15 mouse cellular contexts compared by ENCODE assay signal in the genomic region with DNA sequence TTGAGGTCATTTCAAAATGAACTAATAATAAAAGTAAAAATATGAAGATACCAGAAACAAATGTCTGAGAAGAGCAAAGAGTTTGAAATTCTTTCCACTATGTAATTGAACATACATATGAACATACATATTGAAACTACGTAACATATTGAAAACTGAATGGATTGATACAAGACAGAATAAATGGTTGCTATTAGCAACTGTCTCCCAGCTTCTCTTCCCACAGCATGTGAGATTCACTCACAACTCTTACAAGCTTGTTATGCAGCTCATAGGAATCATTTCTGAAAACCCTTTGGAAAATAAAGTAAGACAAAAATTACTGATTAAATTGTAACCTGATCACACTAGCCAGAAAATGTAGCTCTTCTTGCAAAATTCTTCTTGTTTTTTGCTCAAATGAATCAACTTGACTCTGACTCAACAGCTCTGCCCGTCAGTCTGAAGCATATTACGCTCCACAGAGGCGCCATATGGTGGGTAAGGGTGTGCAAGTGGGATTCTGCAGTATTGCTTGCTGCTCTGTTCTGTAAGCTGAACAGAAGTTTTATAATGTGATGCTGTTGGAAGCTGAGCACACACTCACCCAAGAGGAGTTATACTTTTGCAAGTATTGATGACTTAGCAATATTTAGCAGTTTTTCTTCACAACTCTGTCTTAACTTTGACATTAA.
DNase-seq lines count a peak whose midpoint lies in the region; ATAC-seq and TF ChIP-seq lines count a peak whose summit lies in the region.
"Had no signal": no experiment of that assay in that cellular context is flagged by ENCODE, and none has a peak within 500 bp of the region (broad histone marks: within the 10 kb centered on the region; RNA-seq: fewer than 3 reads in every experiment).

No protein-coding gene starts in this region.

- TF ChIP-seq CTCF in CH12.LX (conservative IDR thresholded peaks at IDR 0.05 in 1 of 2, IDR thresholded peaks at IDR 0.05 in 1 of 2; ENCODE audit: low read depth in 2 of 2, low read length in 2 of 2) = no peak

- intact Hi-C loops in left cerebral cortex, postnatal 14 days (cut with DNase I) = no loop called here

- no peak overlapping the region for H3K27ac ChIP-seq in CH12.LX (ENCODE audit: insufficient read depth, low read depth)
- H3K27ac ChIP-seq in intestine, embryonic 15.5 days = no peak overlapping the region
- H3K27ac ChIP-seq: embryonic facial prominence, embryonic 13.5 days had no signal

- no peak overlapping the region for H3K4me3 ChIP-seq in CH12.LX (replicated peaks in 1 of 3; ENCODE audit: low read depth in 2 of 3, low read length in 2 of 3, poor library complexity in 1 of 3)
- H3K4me3 ChIP-seq in intestine, embryonic 15.5 days (replicated peaks) = no peak overlapping the region
- H3K4me3 ChIP-seq: embryonic facial prominence, embryonic 13.5 days; myocyte had no signal

- in situ Hi-C loops in CH12.LX (cut with MboI; ENCODE audit: low pct_ligation_motif_present, low pct_unique_long_range_greater_than_20kb, low sequenced_read_pairs) = no loop called here

- H3K79me2 ChIP-seq in CH12.LX (replicated peaks; ENCODE audit: control insufficient read depth, extremely low read depth, insufficient read depth, poor library complexity, severe bottlenecking) = no peaks in the 10 kb centered on the region

- no peaks in the 10 kb centered on the region for H3K9me3 ChIP-seq in CH12.LX (replicated peaks; ENCODE audit: low read length)
- H3K9me3 ChIP-seq in intestine, embryonic 15.5 days = no peaks in the 10 kb centered on the region
- H3K9me3 ChIP-seq: embryonic facial prominence, embryonic 13.5 days had no signal

- dilution Hi-C loops in CH12.LX (cut with MboI; ENCODE audit: extremely low pct_ligation_motif_present, extremely low pct_unique_long_range_greater_than_20kb, low sequenced_read_pairs) = no loop called here

- H3K4me2 ChIP-seq in CH12.LX (ENCODE audit: insufficient read depth, low read depth, poor library complexity, severe bottlenecking) = no peak overlapping the region
- no peak overlapping the region for H3K4me2 ChIP-seq in intestine, embryonic 15.5 days (replicated peaks)
- H3K4me2 ChIP-seq: embryonic facial prominence, embryonic 13.5 days had no signal

- DNase-seq in CH12.LX (ENCODE audit: extremely low read depth) = no peak
- DNase-seq in brain, embryonic 18.5 days (ENCODE audit: low read depth, low spot score) = peak; percentile 55
- peak; percentile 61 for DNase-seq in layer of hippocampus, adult 9-10 months (ENCODE audit: low spot score)
- peak; percentile 33 to 58 for DNase-seq in left cerebral cortex, postnatal 14 days (ENCODE audit: low spot score in 2 of 2)
- no peak for DNase-seq in lung, postnatal 25 days (ENCODE audit: low spot score)
- DNase-seq in adipocyte (ENCODE audit: low spot score) = no peak
- no peak for DNase-seq in heart, adult 9 months (ENCODE audit: low spot score in 2 of 2)
- DNase-seq: cerebellum, adult 9-10 months; heart, postnatal 14 days; kidney, adult 18-20 months; lung, adult 2 months; thymus, adult 18-20 months had no signal

- H3K9ac ChIP-seq in CH12.LX (ENCODE audit: insufficient read depth, low read depth) = no peak overlapping the region
- no peak overlapping the region for H3K9ac ChIP-seq in intestine, embryonic 15.5 days
- H3K9ac ChIP-seq: embryonic facial prominence, embryonic 13.5 days had no signal

- no peak for TF ChIP-seq RAD21 in CH12.LX (IDR thresholded peaks at IDR 0.05; ENCODE audit: low read depth, low read length)

- no peak for TF ChIP-seq EP300 in CH12.LX (IDR thresholded peaks at IDR 0.05; ENCODE audit: low read length)

- no peaks in the 10 kb centered on the region for H3K4me1 ChIP-seq in CH12.LX (ENCODE audit: control insufficient read depth in 1 of 2, insufficient read depth in 2 of 2)
- no peaks in the 10 kb centered on the region for H3K4me1 ChIP-seq in intestine, embryonic 15.5 days (replicated peaks)
- H3K4me1 ChIP-seq: embryonic facial prominence, embryonic 13.5 days had no signal

- 82% methylated on average over 4 of the region's 4 CpGs for WGBS in intestine, embryonic 15.5 days

- H3K27me3 ChIP-seq in CH12.LX (replicated peaks) = no peaks in the 10 kb centered on the region
- H3K27me3 ChIP-seq in intestine, embryonic 15.5 days (replicated peaks) = no peaks in the 10 kb centered on the region
- H3K27me3 ChIP-seq: embryonic facial prominence, embryonic 13.5 days had no signal

- TF ChIP-seq POLR2A in CH12.LX (IDR thresholded peaks at IDR 0.05; ENCODE audit: low read depth, low read length) = no peak

- ATAC-seq in intestine, embryonic 15.5 days = no peak

- no peaks in the 10 kb centered on the region for H3K36me3 ChIP-seq in CH12.LX (replicated peaks in 1 of 2; ENCODE audit: control insufficient read depth in 1 of 2, insufficient read depth in 1 of 2, low read length in 1 of 2)
- H3K36me3 ChIP-seq in intestine, embryonic 15.5 days = no peaks in the 10 kb centered on the region
- H3K36me3 ChIP-seq: embryonic facial prominence, embryonic 13.5 days had no signal

TF ChIP-seq in CH12.LX, 34 proteins besides CTCF, POLR2A, EP300 and RAD21:
- no peak for TF ChIP-seq ETS1 (conservative IDR thresholded peaks at IDR 0.05; ENCODE audit: low read depth, low read length)
- TF ChIP-seq MAFK (IDR thresholded peaks at IDR 0.05; ENCODE audit: insufficient replicate concordance, low read length) = peak; percentile 40; the same call in 1 of the 2 replicates

Comparison
In these comparisons a context has a peak if more than half of its experiments do, and no peak if none do; other contexts are left out.
1. DNase-seq: peak in brain, embryonic 18.5 days (single experiment), layer of hippocampus, adult 9-10 months (single experiment) and left cerebral cortex, postnatal 14 days (2 of 2); none in CH12.LX (single experiment), lung, postnatal 25 days (single experiment), adipocyte (single experiment) and heart, adult 9 months (0 of 2).